Mouse (Mus musculus) C2C12 (cell line): ENCODE measurements around the gene Itgb5. TPM values are rescaled to one million over a fixed set of nuclear protein-coding genes. Genes with fewer than 3 reads are reported as not detected.

ENCODE experiments used
- H3K27me3 ChIP-seq: one replicate; pipeline ENCODE4 v1.6.1; 2011; ENCODE audit not compliant: control insufficient read depth, insufficient read depth, insufficient read length
- H3K36me3 ChIP-seq: one replicate; pipeline ENCODE4 v1.6.1; 2011; ENCODE audit not compliant: control insufficient read depth, insufficient read depth
- H3K4me3 ChIP-seq: one replicate; pipeline ENCODE4 v1.5.1; 2011; ENCODE audit warnings: mild to moderate bottlenecking, control low read depth; ENCODE audit not compliant: poor library complexity, insufficient read depth, severe bottlenecking
- H3K79me2 ChIP-seq: one replicate; pipeline ENCODE4 v1.6.1; 2011; ENCODE audit not compliant: control insufficient read depth, insufficient read depth
- H3K79me3 ChIP-seq: one replicate; pipeline ENCODE4 v1.6.1; 2011; ENCODE audit warnings: low read depth, control low read depth
- H3ac ChIP-seq: one replicate; pipeline ENCODE3; 2011; ENCODE audit warnings: low read depth; ENCODE audit not compliant: control insufficient read depth, insufficient read length
- CEBPB ChIP-seq: IDR thresholded peaks from one replicate; pipeline ENCODE4 v1.6.1; 2011; ENCODE audit warnings: low read depth, mild to moderate bottlenecking, control low read depth, moderate library complexity
- CTCF ChIP-seq: IDR thresholded peaks from one replicate; pipeline ENCODE4 v1.5.1; 2011; ENCODE audit not compliant: control insufficient read depth, insufficient read depth, insufficient read length
- FOSL1 ChIP-seq: IDR thresholded peaks from one replicate; pipeline ENCODE4 v1.8.0; 2011; ENCODE audit warnings: mild to moderate bottlenecking, low read length; ENCODE audit not compliant: poor library complexity, insufficient read depth, severe bottlenecking
- MAX ChIP-seq: IDR thresholded peaks from one replicate; pipeline ENCODE4 v1.6.1; 2011; ENCODE audit warnings: mild to moderate bottlenecking, control low read depth
- MYOD1 ChIP-seq: IDR thresholded peaks from one replicate; pipeline ENCODE4 v1.6.1; 2011; ENCODE audit warnings: low read depth; ENCODE audit not compliant: control insufficient read depth, insufficient read length
- MYOG ChIP-seq: IDR thresholded peaks from one replicate; pipeline ENCODE4 v1.6.1; 2011; ENCODE audit not compliant: control insufficient read depth, insufficient read length; ENCODE audit errors: extremely low read depth
- USF1 ChIP-seq: IDR thresholded peaks from one replicate; pipeline ENCODE4 v1.6.1; 2011; ENCODE audit warnings: low read depth, mild to moderate bottlenecking, control low read depth, moderate library complexity
- polyA plus RNA-seq: library from polyadenylated mRNA; unstranded; fragments of >200 nt; fragmentation: generic; extraction: Trizol; gene quantifications from one replicate; pipeline ENCODE4 v1.2.1, GENCODE M21; 2012; ENCODE audit warnings: missing spikeins

Gene Itgb5
- polyA plus RNA-seq, 1 experiment = 46.0 TPM

DNA sequence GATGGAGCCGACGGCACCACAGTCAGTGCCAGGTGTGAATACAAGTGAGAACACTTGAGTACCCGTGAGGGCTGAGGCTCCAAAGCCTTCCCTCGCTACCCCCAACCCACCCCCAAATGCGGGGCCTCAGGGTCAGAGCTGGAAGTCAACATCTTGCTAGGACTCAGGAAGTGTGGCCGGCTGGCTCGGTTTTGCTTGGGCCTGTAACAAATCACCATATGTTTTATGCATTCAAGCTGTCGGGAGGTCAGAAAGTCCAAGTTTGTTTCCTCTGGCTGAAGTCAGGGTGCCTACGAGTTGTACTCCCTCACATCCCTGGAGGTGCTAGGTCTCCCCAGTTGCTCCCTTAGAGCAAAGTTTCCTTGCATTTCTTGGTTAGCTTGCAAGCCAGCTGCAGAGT lies 110.2 kb downstream of the Itgb5 start:
- Histone ChIP-seq H3K36me3 (no peaks in the 10 kb centered on the region), H3ac (no peak overlapping the region), H3K4me3 (no peak overlapping the region), H3K27me3 (no peaks in the 10 kb centered on the region), H3K79me2 (no peaks in the 10 kb centered on the region), H3K79me3 (no peaks in the 10 kb centered on the region)
- TF ChIP-seq FOSL1 = no peak
- no peak for TF ChIP-seq CEBPB
- TF ChIP-seq MAX = no peak
- no peak for TF ChIP-seq MYOG
- no peak for TF ChIP-seq CTCF
- no peak for TF ChIP-seq USF1
- no peak for TF ChIP-seq MYOD1

GRCm38 (mm10) chr16:33940095-33940494 lies 110.6 kb downstream of the Itgb5 start:
- TF ChIP-seq CTCF = no peak
- no peak for TF ChIP-seq MAX
- no peak for TF ChIP-seq FOSL1
- no peak for TF ChIP-seq CEBPB
- TF ChIP-seq USF1 = no peak
- no peak for TF ChIP-seq MYOG
- TF ChIP-seq MYOD1 = no peak
- Histone ChIP-seq H3K27me3 (no peaks in the 10 kb centered on the region), H3K4me3 (no peak overlapping the region), H3ac (no peak overlapping the region), H3K79me2 (no peaks in the 10 kb centered on the region), H3K79me3 (no peaks in the 10 kb centered on the region), H3K36me3 (peaks cover 2% of the 10 kb centered on the region)

- peaks cover 3% of the 10 kb centered on the region for H3K36me3 ChIP-seq
- no peaks in the 10 kb centered on the region for H3K79me3 ChIP-seq
- TF ChIP-seq CTCF (no peak), MYOD1 (peak; percentile 70), CEBPB (no peak), MAX (no peak), FOSL1 (no peak), USF1 (no peak)
- no peaks in the 10 kb centered on the region for H3K79me2 ChIP-seq
- H3K4me3 ChIP-seq = no peak overlapping the region
- no peaks in the 10 kb centered on the region for H3K27me3 ChIP-seq
- no peak overlapping the region for H3ac ChIP-seq
Measured at GRCm38 (mm10) chr16:33941271-33941781, 111.9 kb downstream of the Itgb5 start.

GRCm38 (mm10) chr16:33942341-33942740 lies 112.9 kb downstream of the Itgb5 start:
- no peak overlapping the region for H3K4me3 ChIP-seq
- H3K79me2 ChIP-seq = no peaks in the 10 kb centered on the region
- H3ac ChIP-seq = no peak overlapping the region
- peaks cover 3% of the 10 kb centered on the region for H3K36me3 ChIP-seq
- H3K79me3 ChIP-seq = no peaks in the 10 kb centered on the region
- H3K27me3 ChIP-seq = no peaks in the 10 kb centered on the region
- TF ChIP-seq CTCF = no peak
- no peak for TF ChIP-seq MYOD1

- Histone ChIP-seq H3K36me3 (peaks cover 10% of the 10 kb centered on the region), H3K4me3 (no peak overlapping the region), H3K27me3 (no peaks in the 10 kb centered on the region), H3K79me2 (no peaks in the 10 kb centered on the region), H3K79me3 (no peaks in the 10 kb centered on the region), H3ac (no peak overlapping the region)
- TF ChIP-seq USF1 (no peak), MYOG (no peak), MYOD1 (no peak), MAX (no peak), CTCF (no peak), FOSL1 (no peak), CEBPB (no peak)
Measured at GRCm38 (mm10) chr16:33943388-33943787, 113.9 kb downstream of the Itgb5 start.

DNA sequence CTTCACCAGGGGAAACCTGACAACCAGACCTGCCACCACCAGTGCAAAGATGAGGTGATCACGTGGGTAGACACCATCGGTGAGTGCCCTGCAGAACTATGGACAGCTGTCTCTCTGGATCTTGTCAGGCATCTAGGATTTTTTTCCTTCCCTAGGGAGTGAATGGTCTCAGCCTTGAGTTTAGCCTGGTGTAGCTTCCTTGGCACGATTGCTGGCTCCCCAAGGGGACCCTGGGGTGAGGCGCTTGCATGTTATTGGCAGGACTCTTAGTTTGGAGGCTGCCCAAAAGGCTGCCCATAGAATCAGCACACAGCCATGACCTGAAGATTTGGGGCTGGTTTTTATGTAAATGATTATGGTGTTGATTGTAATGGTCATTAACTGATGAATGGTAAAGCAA lies 114.7 kb downstream of the Itgb5 start:
- TF ChIP-seq MAX (no peak), CEBPB (no peak), MYOG (no peak), USF1 (no peak), FOSL1 (no peak), MYOD1 (no peak), CTCF (no peak)
- H3ac ChIP-seq = no peak overlapping the region
- peaks cover 10% of the 10 kb centered on the region for H3K36me3 ChIP-seq
- no peaks in the 10 kb centered on the region for H3K27me3 ChIP-seq
- no peak overlapping the region for H3K4me3 ChIP-seq
- no peaks in the 10 kb centered on the region for H3K79me3 ChIP-seq
- H3K79me2 ChIP-seq = no peaks in the 10 kb centered on the region
